Mouse (Mus musculus): ENCODE results near the gene Vmn1r112. TPM values are rescaled to one million over a fixed set of nuclear protein-coding genes. Genes with fewer than 3 reads are reported as not detected.
"Not testable (repeated sequence)": the region's sequence is repeated elsewhere in the genome, so short reads cannot be mapped to it uniquely, and the experiment has no call there.

The Vmn1r112 gene
- polyA plus RNA-seq (2012; ENCODE audit: insufficient read depth, insufficient read length, missing spikeins): not detected in 2 replicates

DNA sequence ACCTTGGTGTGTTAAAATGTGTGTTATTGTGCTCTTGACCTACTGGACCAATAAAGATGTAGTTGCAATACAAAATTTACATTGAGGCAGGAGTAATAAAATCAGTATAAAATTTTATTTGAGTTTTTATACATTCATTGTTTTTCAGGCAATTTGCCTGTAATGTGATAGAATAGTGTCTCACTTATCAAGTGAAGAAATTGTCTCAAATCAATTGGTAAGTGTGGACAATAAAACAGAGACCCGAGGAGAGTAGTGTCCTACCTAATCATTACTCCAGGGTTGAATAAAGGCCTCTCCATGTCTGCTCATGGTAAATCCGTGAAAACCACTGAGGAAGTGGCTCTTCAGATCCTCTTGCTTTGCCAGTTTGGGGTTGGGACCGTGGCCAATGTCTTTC is at the start of gene Vmn1r112:
Gene Vmn1r112 (plus strand): TSS at position 301 of the 400 bp plus-strand sequence.
- H3K4me3 ChIP-seq (ENCODE audit: insufficient read depth, low read depth, low read length): not testable (repeated sequence)

GRCm38 (mm10) chr7:20730524-20730923 is 40.5 kb upstream of the Vmn1r112 start, which contains the start of gene Gm10668:
TSS of gene Gm10668 (minus strand) at chr7:20730624.
- H3K4me1 ChIP-seq (ENCODE audit: control insufficient read depth, insufficient read depth, insufficient read length, low read length); H3K4me3 ChIP-seq (ENCODE audit: insufficient read depth, low read depth, low read length); H3K27ac ChIP-seq (replicated peaks; ENCODE audit: low read depth, low read length): not testable (repeated sequence)

More for the DNA sequence above, at the start of gene Vmn1r112:
- not testable (repeated sequence) for H3K27ac ChIP-seq (replicated peaks; ENCODE audit: low read depth, low read length); H3K4me1 ChIP-seq (ENCODE audit: control insufficient read depth, insufficient read depth, insufficient read length, low read length)

DNA sequence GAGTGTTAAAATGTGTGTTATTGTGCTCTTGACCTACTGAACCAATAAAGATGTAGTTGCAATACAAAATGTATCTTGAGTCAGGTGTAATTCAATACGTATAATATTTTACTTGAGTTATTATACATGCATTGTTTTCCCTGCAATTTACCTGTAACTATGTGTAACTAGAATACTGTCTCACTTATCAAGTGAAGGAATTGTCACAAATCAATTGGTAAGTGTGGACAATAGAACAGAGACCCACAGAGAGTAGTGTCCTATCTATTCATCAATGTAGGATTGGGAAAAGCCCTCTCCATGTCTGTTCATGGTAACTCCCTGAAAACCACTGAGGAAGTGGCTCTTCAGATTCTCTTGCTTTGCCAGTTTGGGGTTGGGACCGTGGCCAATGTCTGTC is 16.0 kb downstream of the Vmn1r112 start, which contains the start of gene Vmn1r113:
Gene Vmn1r113 (plus strand): TSS at position 301 of the 400 bp plus-strand sequence.
- H3K4me3 ChIP-seq (ENCODE audit: insufficient read depth, low read depth, low read length); H3K27ac ChIP-seq (replicated peaks; ENCODE audit: low read depth, low read length); H3K4me1 ChIP-seq (ENCODE audit: control insufficient read depth, insufficient read depth, insufficient read length, low read length): not testable (repeated sequence)

DNA sequence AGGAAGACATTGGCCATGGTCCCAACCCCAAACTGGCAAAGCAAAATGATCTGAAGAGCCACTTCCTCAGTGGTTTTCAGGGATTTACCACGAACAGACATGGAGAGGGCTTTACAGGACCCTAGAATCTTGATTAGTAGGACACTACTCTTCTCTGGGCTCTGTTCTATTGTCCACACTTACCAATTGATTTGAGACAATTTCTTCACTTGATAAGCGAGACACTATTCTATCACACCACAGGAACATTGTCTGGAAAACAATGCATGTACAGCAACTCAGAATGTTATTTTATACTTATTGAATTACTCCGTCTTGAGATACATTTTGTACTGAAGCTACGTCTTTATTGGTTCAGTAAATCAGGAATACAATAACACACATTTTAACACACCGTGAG is 41.1 kb downstream of the Vmn1r112 start, which contains the start of gene Vmn1r114:
Gene Vmn1r114 (minus strand): TSS at position 101 of the 400 bp plus-strand sequence.
- H3K4me3 ChIP-seq (ENCODE audit: insufficient read depth, low read depth, low read length); H3K4me1 ChIP-seq (ENCODE audit: control insufficient read depth, insufficient read depth, insufficient read length, low read length); H3K27ac ChIP-seq (replicated peaks; ENCODE audit: low read depth, low read length): not testable (repeated sequence)

Other genes with a start within 250 kb of the Vmn1r112 start
- not detected in 2 replicates for gene Vmn1r104, start 237.3 kb upstream of the Vmn1r112 start, polyA plus RNA-seq (2012; ENCODE audit: insufficient read depth, insufficient read length, missing spikeins)
- gene Gm5726, start 225.4 kb upstream of the Vmn1r112 start, polyA plus RNA-seq (2012; ENCODE audit: insufficient read depth, insufficient read length, missing spikeins): not detected in 2 replicates
- gene Gm4141, start 194.9 kb upstream of the Vmn1r112 start, polyA plus RNA-seq (2012; ENCODE audit: insufficient read depth, insufficient read length, missing spikeins): not detected in 2 replicates
- gene Gm4513, start 172.2 kb upstream of the Vmn1r112 start, polyA plus RNA-seq (2012; ENCODE audit: insufficient read depth, insufficient read length, missing spikeins): not detected in 2 replicates
- not detected in 2 replicates for gene Vmn1r107, start 102.3 kb upstream of the Vmn1r112 start, polyA plus RNA-seq (2012; ENCODE audit: insufficient read depth, insufficient read length, missing spikeins)
- not detected in 2 replicates for gene Vmn1r111, start 68.0 kb upstream of the Vmn1r112 start, polyA plus RNA-seq (2012; ENCODE audit: insufficient read depth, insufficient read length, missing spikeins)
- gene Gm10668, start 40.6 kb upstream of the Vmn1r112 start, polyA plus RNA-seq (2012; ENCODE audit: insufficient read depth, insufficient read length, missing spikeins): not detected in 2 replicates
- not detected in 2 replicates for gene Vmn1r113, start 16.1 kb downstream of the Vmn1r112 start, polyA plus RNA-seq (2012; ENCODE audit: insufficient read depth, insufficient read length, missing spikeins)
- gene Vmn1r114, start 41.0 kb downstream of the Vmn1r112 start, polyA plus RNA-seq (2012; ENCODE audit: insufficient read depth, insufficient read length, missing spikeins): not detected in 2 replicates
- not detected in 2 replicates for gene Vmn1r115, start 73.8 kb downstream of the Vmn1r112 start, polyA plus RNA-seq (2012; ENCODE audit: insufficient read depth, insufficient read length, missing spikeins)
- gene Vmn1r116, start 101.1 kb downstream of the Vmn1r112 start, polyA plus RNA-seq (2012; ENCODE audit: insufficient read depth, insufficient read length, missing spikeins): not detected in 2 replicates
- not detected in 2 replicates for gene Vmn1r117, start 112.9 kb downstream of the Vmn1r112 start, polyA plus RNA-seq (2012; ENCODE audit: insufficient read depth, insufficient read length, missing spikeins)
- gene Vmn1r118, start 141.2 kb downstream of the Vmn1r112 start, polyA plus RNA-seq (2012; ENCODE audit: insufficient read depth, insufficient read length, missing spikeins): not detected in 2 replicates
- gene Vmn1r119, start 241.3 kb downstream of the Vmn1r112 start, polyA plus RNA-seq (2012; ENCODE audit: insufficient read depth, insufficient read length, missing spikeins): not detected in 2 replicates

Data from brown adipose tissue, adult 24 weeks (tissue).